Mouse (Mus musculus) myocyte (in vitro differentiated cells): ENCODE data around the gene Cep83.

ENCODE experiments used
- CEBPB ChIP-seq: IDR thresholded peaks from 2 replicates; pipeline ENCODE4 v1.6.1; 2011; ENCODE audit warnings: mild to moderate bottlenecking, moderate library complexity; ENCODE audit not compliant: poor library complexity, insufficient read depth, severe bottlenecking
- E2F4 ChIP-seq: IDR thresholded peaks from one replicate; pipeline ENCODE4 v1.6.1; 2011; ENCODE audit warnings: mild to moderate bottlenecking, control low read depth, moderate library complexity; ENCODE audit not compliant: insufficient read depth
- MAX ChIP-seq: IDR thresholded peaks from one replicate; pipeline ENCODE4 v1.6.1; 2011; ENCODE audit warnings: low read depth, mild to moderate bottlenecking, control low read depth
- POLR2A ChIP-seq: IDR thresholded peaks from one replicate; pipeline ENCODE4 v1.6.1; 2011; ENCODE audit warnings: low read depth, mild to moderate bottlenecking, control low read depth, moderate library complexity; ENCODE audit not compliant: insufficient read length
- POLR2AphosphoS2 ChIP-seq: IDR thresholded peaks from one replicate; pipeline ENCODE4 v1.6.1; 2011; ENCODE audit warnings: low read depth, control low read depth; ENCODE audit not compliant: insufficient read length

GRCm38 (mm10) chr10:94829407-94829806 is 141.0 kb downstream of the Cep83 start:
- TF ChIP-seq E2F4 (no peak), POLR2A (no peak), POLR2AphosphoS2 (no peak), CEBPB (no peak), MAX (no peak)
